Mouse (Mus musculus) limb, embryonic 11.5 days (tissue): Measurements from ENCODE around the gene Prl3d1. TPM values are rescaled to one million over a fixed set of nuclear protein-coding genes. Genes with fewer than 3 reads are reported as not detected.
"Not testable (repeated sequence)": the region's sequence is repeated elsewhere in the genome, so short reads cannot be mapped to it uniquely, and the experiment has no call there.

ENCODE experiments used
- ATAC-seq: fragments of 200-750 bp; cut with Nextera tagmentation; 2 replicates; pipeline ENCODE4 v1.8.0; 2017; ENCODE audit warnings: low read depth; ENCODE audit not compliant: insufficient number of reproducible peaks, low FRiP score, low TSS enrichment
- DNase-seq: peaks from one replicate; pipeline ENCODE4 v3.0.0-alpha.2; 2015; ENCODE audit warnings: low spot score
- H3K27ac ChIP-seq: fragments of 300-500 bp; sonication (generic); replicated peaks from 2 replicates; pipeline ENCODE4 v1.5.1; 2014; ENCODE audit warnings: low read depth, mild to moderate bottlenecking, low read length
- H3K27me3 ChIP-seq: fragments of 300-500 bp; sonication (generic); 2 replicates; pipeline ENCODE4 v1.6.1; 2014; ENCODE audit warnings: mild to moderate bottlenecking, low read length, mixed read lengths; ENCODE audit not compliant: control insufficient read depth, insufficient read depth
- H3K36me3 ChIP-seq: fragments of 300-500 bp; sonication (generic); 2 replicates; pipeline ENCODE4 v1.6.1; 2014; ENCODE audit warnings: mild to moderate bottlenecking, low read length, moderate library complexity, mixed read lengths; ENCODE audit not compliant: control insufficient read depth, insufficient read depth
- H3K4me1 ChIP-seq: fragments of 300-500 bp; sonication (generic); 2 replicates; pipeline ENCODE4 v1.6.1; 2014; ENCODE audit warnings: low read length, mixed read lengths; ENCODE audit not compliant: control insufficient read depth, insufficient read depth
- H3K4me2 ChIP-seq: fragments of 300-500 bp; sonication (generic); 2 replicates; pipeline ENCODE4 v1.6.1; 2014; ENCODE audit warnings: low read depth, mild to moderate bottlenecking, moderate library complexity; ENCODE audit not compliant: severe bottlenecking
- H3K4me3 ChIP-seq: fragments of 300-500 bp; sonication (generic); 2 replicates; pipeline ENCODE4 v1.5.1; 2014; ENCODE audit warnings: low read depth, low read length
- H3K9ac ChIP-seq: fragments of 300-500 bp; sonication (generic); 2 replicates; pipeline ENCODE4 v1.6.1; 2014; ENCODE audit warnings: mild to moderate bottlenecking, low read length
- H3K9me3 ChIP-seq: fragments of 300-500 bp; sonication (generic); 2 replicates; pipeline ENCODE4 v1.6.1; 2016; ENCODE audit warnings: low read length; ENCODE audit not compliant: control insufficient read depth
- WGBS: fragments of 180-500 bp; shearing (Covaris S2); extraction: QIAGEN DNeasy Blood & Tissue Kit; methylation state at CpG from one replicate; pipeline ENCODE4 v1.1.7; 2014; 5-methylcytosine and 5-hydroxymethylcytosine counted together
- polyA plus RNA-seq: library from polyadenylated mRNA; unstranded; fragments of >200 nt; fragmentation: Nextera tagmentation; extraction: Ambion mirVana; gene quantifications from 2 replicates; pipeline ENCODE4 v1.2.1, GENCODE M21; 2014

Prl3d1 gene
- not detected in 2 replicates for polyA plus RNA-seq

- DNase-seq, H3K4me3 ChIP-seq, H3K36me3 ChIP-seq, ATAC-seq, H3K9ac ChIP-seq, H3K27ac ChIP-seq, H3K4me1 ChIP-seq, H3K4me2 ChIP-seq, H3K9me3 ChIP-seq, H3K27me3 ChIP-seq: not testable (repeated sequence)
- 91% methylated on average over 5 of the region's 5 CpGs for WGBS
These were observed at the start of gene Prl3d1 for GRCm38 (mm10) chr13:27093890-27094289. Prl3d1 (plus strand) TSS chr13:27094190.

- no peak within 1 kb of the TSS for H3K4me3 ChIP-seq
- no peaks in the 10 kb centered on the region for H3K9me3 ChIP-seq
- H3K4me2 ChIP-seq = no peak within 1 kb of the TSS
- H3K4me1 ChIP-seq = no peaks in the 10 kb centered on the region
- no peak within 1 kb of the TSS for H3K27ac ChIP-seq
- no peak for DNase-seq
- ATAC-seq = no peak
- no peak within 1 kb of the TSS for H3K9ac ChIP-seq
- WGBS = 85% methylated on average over 1 of the region's 1 CpGs
- H3K27me3 ChIP-seq = no peaks in the 10 kb centered on the region
- H3K36me3 ChIP-seq = no peaks in the 10 kb centered on the region
These were observed 36.7 kb upstream of the Prl3d1 start, which contains the start of gene Prl for GRCm38 (mm10) chr13:27057270-27057669. Prl (plus strand) TSS chr13:27057570.

- Histone ChIP-seq H3K27me3 (no peaks in the 10 kb centered on the region), H3K9ac (no peak overlapping the region), H3K36me3 (no peaks in the 10 kb centered on the region), H3K4me2 (no peak overlapping the region), H3K27ac (no peak overlapping the region), H3K9me3 (no peaks in the 10 kb centered on the region), H3K4me3 (no peak overlapping the region), H3K4me1 (no peaks in the 10 kb centered on the region)
- ATAC-seq (no peak), DNase-seq (no peak)
- 91% methylated on average over 7 of the region's 7 CpGs for WGBS
These were observed 34.8 kb upstream of the Prl3d1 start for GRCm38 (mm10) chr13:27059177-27059576.

- not testable (repeated sequence) for H3K27me3 ChIP-seq, DNase-seq, H3K9ac ChIP-seq, H3K9me3 ChIP-seq, H3K4me2 ChIP-seq, H3K27ac ChIP-seq, H3K4me3 ChIP-seq, ATAC-seq, H3K36me3 ChIP-seq, H3K4me1 ChIP-seq
- WGBS = 82% methylated on average over 3 of the region's 4 CpGs
These were observed 27.4 kb downstream of the Prl3d1 start, which contains the start of gene Prl3d2 for GRCm38 (mm10) chr13:27121398-27121797. Prl3d2 (plus strand) TSS chr13:27121698.

- H3K36me3 ChIP-seq = no peaks in the 10 kb centered on the region
- no peaks in the 10 kb centered on the region for H3K4me1 ChIP-seq
- no peaks in the 10 kb centered on the region for H3K27me3 ChIP-seq
- 75% methylated on average over 1 of the region's 1 CpGs for WGBS
- ATAC-seq (no peak), DNase-seq (no peak)
- H3K9me3 ChIP-seq = no peaks in the 10 kb centered on the region
- H3K4me3 ChIP-seq = no peak overlapping the region
- H3K9ac ChIP-seq = no peak overlapping the region
- no peak overlapping the region for H3K4me2 ChIP-seq
- no peak overlapping the region for H3K27ac ChIP-seq
These were observed 54.3 kb downstream of the Prl3d1 start for GRCm38 (mm10) chr13:27148264-27148663.

Other genes with a start within 250 kb of the Prl3d1 start
- gene Prl, start 36.6 kb upstream of the Prl3d1 start, polyA plus RNA-seq = not detected in 2 replicates
- not detected in 2 replicates for gene Prl3d2, start 27.5 kb downstream of the Prl3d1 start, polyA plus RNA-seq
- not detected in 2 replicates for gene Prl3d3, start 62.6 kb downstream of the Prl3d1 start, polyA plus RNA-seq
- gene Prl3c1, start 102.5 kb downstream of the Prl3d1 start, polyA plus RNA-seq = not detected in 2 replicates
- 0.31 TPM in 1 of 2 replicates, not detected in the other for gene Prl3b1, start 147.7 kb downstream of the Prl3d1 start, polyA plus RNA-seq
- not detected in 2 replicates for gene Prl3a1, start 165.2 kb downstream of the Prl3d1 start, polyA plus RNA-seq
- not detected in 2 replicates for gene Prl6a1, start 218.4 kb downstream of the Prl3d1 start, polyA plus RNA-seq